Mouse (Mus musculus) olfactory bulb, adult 2 months (tissue): ENCODE data around the gene A130010J15Rik.

Experiments
- CTCF ChIP-seq: fragments of 200-500 bp; IDR thresholded peaks from 2 replicates; pipeline ENCODE4 v1.5.1; 2012; ENCODE audit warnings: low read depth, mild to moderate bottlenecking, low read length, moderate library complexity; ENCODE audit not compliant: insufficient read depth
- POLR2A ChIP-seq: fragments of 200-500 bp; IDR thresholded peaks from 2 replicates; pipeline ENCODE4 v1.6.1; 2012; ENCODE audit warnings: mild to moderate bottlenecking, low read depth, low read length, moderate library complexity; ENCODE audit not compliant: insufficient read depth

DNA sequence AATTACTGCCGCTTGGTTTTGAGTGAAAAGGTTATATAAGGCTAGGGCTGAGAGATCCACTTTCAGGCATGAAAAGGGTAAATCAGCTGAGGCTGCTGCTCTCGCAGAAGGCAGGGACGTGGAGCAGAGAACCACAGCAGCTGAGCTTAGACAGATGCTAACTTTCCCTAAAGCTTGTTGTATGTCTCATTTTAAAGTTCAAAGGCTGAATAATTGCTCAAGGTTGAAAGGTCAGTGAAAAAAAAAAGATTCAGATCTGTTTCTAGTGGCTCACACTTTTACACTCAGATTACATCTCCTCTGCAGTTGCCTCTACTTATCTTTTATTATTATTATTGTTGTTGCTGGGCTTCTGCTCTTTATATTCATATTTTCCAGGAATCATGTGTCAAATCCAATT is 57.7 kb downstream of the A130010J15Rik start:
- TF ChIP-seq CTCF (no peak), POLR2A (no peak)
